Mouse (Mus musculus) spleen, postnatal 0 days (tissue): ENCODE data around the gene Eif4g3. TPM values are rescaled to one million over a fixed set of nuclear protein-coding genes. Genes with fewer than 3 reads are reported as not detected.

Experiments
- polyA plus RNA-seq: library from polyadenylated mRNA; unstranded; fragments of >200 nt; fragmentation: Nextera tagmentation; extraction: Ambion mirVana; gene quantifications from 2 replicates; pipeline ENCODE4 v1.2.1, GENCODE M21; 2015

Eif4g3 gene
- 12.5 and 17.4 TPM in 2 replicates for polyA plus RNA-seq

GRCm38 (mm10) chr4:137992890-137993289 lies at the start of gene Eif4g3:
Gene Eif4g3, plus strand, starts transcription at chr4:137993022.

GRCm38 (mm10) chr4:138216200-138216890 lies 223.5 kb downstream of the Eif4g3 start, which contains the start of gene Hp1bp3:
Gene Hp1bp3, plus strand, starts transcription at chr4:138216296.

GRCm38 (mm10) chr4:138250088-138250960 lies 257.5 kb downstream of the Eif4g3 start, which contains the start of the genes Sh2d5 and Kif17:
Gene Sh2d5, plus strand, starts transcription at chr4:138250403.
Gene Kif17, plus strand, starts transcription at chr4:138250435.

Other genes starting within 250 kb of the Eif4g3 start
- gene Alpl, start 196.6 kb upstream of the Eif4g3 start, polyA plus RNA-seq: 1.7 and 2.3 TPM in 2 replicates
- gene Ece1, start 130.8 kb upstream of the Eif4g3 start, polyA plus RNA-seq: 9.8 and 14.8 TPM in 2 replicates
- 63.0 and 74.7 TPM in 2 replicates for gene Hp1bp3, start 223.3 kb downstream of the Eif4g3 start, polyA plus RNA-seq